Mouse (Mus musculus) 416B (cell line): ENCODE measurements at regions not wholly inside any gene's neighbourhood (a gene's known extent, or its start where the extent isn't known, plus 50 kb on each side); places are given as distances from the start of the nearest gene placed in this dataset.

Experiments
- DNase-seq: peaks from one replicate; pipeline ENCODE4 v3.0.0; 2011; ENCODE audit warnings: low read depth

GRCm38 (mm10) chr5:118424764-118425568 lies 135.5 kb upstream of the Med13l start:
- DNase-seq, result no peak

GRCm38 (mm10) chr5:118426673-118427072 lies 133.8 kb upstream of the Med13l start:
- DNase-seq, result no peak

GRCm38 (mm10) chr5:118428323-118429095 lies 132.0 kb upstream of the Med13l start:
- no peak for DNase-seq

- no peak for DNase-seq
Measured at GRCm38 (mm10) chr5:118433599-118433998, 126.9 kb upstream of the Med13l start.

GRCm38 (mm10) chr5:118434718-118435555 lies 125.5 kb upstream of the Med13l start:
- peak; percentile 17 for DNase-seq

DNA sequence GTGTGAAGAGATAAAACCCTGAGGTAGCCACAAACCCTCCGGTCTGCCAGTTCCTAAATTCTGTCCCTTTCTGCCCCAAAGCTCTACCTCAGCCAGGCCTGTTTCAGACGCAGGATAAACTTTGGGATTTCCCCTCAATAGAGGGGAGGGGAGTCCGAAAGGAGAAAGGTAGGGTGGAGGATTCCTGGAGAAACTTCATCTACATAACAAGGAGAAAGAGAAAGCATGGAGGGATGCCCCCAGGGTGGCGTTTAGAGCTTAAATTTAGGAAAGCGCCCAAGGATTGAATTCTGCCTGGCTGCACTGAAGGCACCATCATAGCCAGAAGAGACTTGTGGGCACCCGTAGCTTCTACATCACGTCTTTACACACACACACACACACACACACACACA lies 124.9 kb upstream of the Med13l start:
- DNase-seq, result no peak

DNA sequence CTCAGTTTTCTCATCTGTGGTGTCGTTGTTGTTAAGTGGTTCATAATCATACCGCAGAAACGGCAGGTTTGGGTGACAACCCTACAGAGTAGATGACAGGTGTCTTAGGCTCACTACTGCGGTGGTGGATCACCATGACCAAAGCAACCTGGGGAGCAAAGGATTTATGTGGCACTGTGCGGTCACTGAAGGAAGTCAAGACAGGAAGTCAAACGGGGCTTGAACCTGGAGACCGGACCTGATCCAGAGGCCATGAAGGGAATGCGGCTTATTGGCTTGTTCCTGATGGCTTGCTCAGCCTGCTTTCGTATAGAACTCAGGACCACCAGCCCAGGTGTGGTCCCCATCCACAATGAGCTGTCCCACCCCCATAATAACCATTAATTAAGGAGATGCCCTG lies 124.4 kb upstream of the Med13l start:
- no peak for DNase-seq

DNA sequence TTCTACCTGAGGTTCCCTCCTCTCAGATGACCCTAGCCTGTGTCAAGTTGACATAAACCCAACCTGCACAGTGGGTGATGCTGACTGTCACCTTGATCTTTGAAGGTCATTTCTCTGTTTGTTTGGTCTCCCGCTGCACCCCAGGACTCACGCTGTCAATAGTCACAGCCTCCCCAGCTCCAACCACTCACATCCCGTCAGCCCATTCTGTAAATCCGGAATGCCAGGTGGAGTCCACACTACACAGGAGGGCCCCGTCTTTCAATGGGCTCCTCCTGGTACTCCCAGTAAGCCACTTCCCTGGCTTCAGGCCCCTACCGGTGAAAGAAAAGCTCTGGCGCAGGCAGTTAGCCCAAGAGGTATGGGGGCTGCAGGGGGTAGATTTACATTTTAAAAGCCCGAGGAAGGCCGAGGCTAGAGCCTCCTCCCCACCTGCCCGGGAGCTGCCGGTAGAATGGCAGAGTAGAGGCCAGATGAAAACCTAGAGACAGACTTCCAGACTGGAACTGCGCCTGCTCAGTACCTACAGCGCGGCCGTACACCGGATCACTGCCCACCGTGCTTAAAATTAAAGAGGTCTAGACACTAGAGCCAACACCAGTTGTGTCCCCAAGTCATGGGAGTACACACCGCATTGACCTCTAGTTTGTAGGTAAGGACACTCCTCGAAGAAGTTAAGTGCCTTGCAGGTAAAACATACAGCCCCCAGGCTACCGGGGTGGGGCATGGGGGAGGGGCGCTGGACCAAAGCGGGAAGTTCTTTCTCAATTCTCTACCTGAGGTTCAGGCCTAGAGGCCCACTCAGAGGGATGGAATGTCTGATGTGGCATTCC lies 123.8 kb upstream of the Med13l start:
- no peak for DNase-seq

GRCm38 (mm10) chr5:118437307-118437610 lies 123.2 kb upstream of the Med13l start:
- DNase-seq, result no peak

DNA sequence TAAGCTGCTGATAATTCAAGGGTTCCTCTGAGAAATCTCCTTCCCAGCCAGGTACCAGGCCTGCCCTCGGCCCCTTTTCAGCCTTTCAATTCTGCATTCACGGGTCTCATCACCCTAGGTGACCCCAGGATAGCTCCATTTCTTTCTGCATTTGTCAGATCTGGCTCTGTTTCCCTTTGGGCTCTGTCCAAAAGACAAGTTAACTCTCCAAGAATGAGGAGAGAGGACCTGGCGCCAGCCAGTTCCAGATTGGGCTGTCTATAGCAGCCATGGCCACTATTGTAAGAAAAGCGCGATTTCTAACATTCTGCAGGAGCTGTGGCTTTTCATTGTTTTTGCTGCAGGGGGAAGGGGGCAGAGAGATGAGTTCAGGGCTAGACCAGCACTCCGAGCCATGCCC lies 122.5 kb upstream of the Med13l start:
- DNase-seq, result no peak

DNA sequence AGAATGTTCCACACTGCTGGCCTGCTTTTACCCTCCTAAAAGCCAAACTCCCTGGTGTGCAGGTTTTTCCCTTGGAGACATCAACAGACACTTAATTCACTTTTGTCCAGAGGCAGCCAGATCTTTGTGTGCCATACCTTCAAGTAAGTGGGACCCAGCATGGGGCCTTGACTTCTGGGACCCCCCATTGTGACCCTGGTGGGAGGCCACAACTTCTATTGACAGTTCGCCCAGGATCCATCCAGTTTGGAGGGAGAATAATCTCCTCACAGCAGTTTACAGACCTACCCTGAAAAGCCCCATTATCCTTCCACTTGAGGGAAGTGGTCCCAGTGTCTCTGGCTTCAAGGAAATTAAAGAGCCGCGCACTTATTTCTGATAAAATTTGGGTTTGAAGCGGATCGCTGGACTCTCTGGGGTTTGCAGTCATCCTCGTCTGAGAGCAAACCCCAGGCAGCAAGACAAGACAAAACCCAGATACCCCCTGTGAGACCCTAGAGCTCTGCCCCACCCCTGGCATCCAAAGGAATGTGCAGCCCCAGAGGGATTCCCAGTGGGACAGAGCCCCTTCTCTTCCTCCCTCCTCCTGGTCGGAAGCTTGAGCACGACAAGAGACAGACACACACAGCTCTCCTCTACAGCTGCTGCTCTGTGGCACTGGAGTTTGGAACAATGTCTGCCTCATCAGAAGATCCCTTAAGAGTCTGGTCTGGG lies 115.8 kb upstream of the Med13l start:
- DNase-seq, result no peak

DNA sequence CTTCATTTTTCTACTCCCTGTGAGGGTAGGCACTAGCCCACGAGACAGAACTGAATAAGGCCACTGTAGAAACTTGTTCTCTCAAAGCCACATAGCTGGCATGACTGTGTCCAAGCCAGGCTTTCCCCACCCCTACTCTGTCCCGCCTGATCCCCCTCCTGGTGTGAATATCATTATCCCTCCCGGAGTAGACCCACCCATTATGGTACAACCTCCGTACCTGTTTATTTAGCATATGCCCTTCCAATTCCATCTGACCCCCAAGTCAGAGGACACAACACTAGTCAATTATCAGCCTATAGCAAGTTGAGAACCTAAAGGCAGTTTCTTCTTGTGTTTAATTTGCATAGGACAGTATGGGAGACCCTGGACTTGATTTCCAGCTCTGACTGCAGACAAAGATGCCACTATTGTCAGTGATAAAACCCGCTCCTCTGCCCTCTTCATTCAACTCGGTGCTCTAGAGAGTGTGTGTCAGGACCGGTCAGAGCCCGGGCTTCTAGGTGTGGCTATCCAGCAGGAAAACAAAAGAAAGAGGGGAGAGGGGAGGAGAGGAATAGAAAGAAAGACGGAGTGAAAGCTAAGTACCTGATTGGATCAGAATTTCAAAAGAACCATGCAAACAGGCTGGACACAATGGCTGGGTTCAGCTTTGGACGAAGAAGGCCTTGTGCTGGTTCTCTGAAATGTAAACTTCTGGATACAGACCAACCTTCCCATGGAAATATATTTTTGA lies 115.1 kb upstream of the Med13l start:
- DNase-seq, result no peak

DNA sequence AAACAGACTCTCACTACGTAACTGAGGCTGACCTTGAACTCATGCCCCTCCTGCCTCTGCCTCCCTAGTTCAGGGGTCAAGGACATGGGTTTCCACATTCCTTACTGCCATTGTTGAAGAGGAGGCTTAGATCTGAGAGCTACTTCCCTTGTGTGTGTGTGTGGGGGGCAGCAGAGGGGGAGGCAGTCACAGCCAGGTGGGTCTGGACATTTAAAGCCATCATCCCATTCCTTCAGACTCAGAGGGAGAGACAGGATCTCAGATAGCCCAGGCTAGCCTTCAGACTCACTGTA lies 114.5 kb upstream of the Med13l start:
- no peak for DNase-seq

GRCm38 (mm10) chr5:118446878-118447277 lies 113.6 kb upstream of the Med13l start:
- no peak for DNase-seq

GRCm38 (mm10) chr5:118447366-118447765 lies 113.1 kb upstream of the Med13l start:
- DNase-seq, result no peak

GRCm38 (mm10) chr5:118448884-118449515 lies 111.5 kb upstream of the Med13l start:
- DNase-seq, result peak; percentile 58

DNA sequence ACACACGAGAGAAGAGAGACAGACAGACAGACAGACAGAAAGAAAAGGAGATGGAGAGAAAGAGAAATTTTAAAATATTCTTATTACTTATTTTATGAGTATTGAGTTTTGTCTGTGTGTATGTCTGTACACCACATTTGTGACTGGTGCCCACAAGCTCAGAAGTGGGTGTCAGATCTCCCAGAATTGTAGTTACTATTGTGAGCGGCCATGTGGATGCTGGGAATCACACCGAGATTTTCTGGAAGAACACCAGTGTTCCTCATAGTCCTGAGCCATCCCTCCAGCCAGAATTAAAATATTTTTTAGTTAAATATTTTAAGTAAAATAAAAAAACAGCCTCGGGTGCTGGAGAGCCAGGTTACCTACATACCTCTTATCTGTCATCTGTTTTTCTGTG lies 110.6 kb upstream of the Med13l start:
- DNase-seq, result no peak

DNA sequence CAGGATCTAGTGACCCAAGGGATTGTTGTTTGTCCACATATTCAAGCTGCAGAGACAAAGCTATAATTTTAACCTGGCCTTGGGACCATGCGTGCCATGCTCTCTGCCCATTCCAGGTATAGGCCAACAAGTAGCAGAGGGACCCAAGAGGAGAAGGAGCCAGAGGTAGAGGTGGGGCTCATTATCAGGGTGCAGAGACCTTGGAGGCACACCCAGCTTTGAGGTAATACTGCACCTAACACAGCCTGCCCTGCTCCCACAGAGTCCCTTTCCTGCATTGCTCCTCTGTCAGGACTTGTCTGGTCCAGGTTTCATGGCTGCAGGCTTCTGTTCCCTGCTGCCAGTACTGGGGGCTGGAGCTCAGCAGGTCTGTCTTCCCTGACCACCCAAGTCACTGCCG lies 108.4 kb upstream of the Med13l start:
- no peak for DNase-seq

GRCm38 (mm10) chr5:118454096-118454495 lies 106.4 kb upstream of the Med13l start:
- DNase-seq, result no peak

DNA sequence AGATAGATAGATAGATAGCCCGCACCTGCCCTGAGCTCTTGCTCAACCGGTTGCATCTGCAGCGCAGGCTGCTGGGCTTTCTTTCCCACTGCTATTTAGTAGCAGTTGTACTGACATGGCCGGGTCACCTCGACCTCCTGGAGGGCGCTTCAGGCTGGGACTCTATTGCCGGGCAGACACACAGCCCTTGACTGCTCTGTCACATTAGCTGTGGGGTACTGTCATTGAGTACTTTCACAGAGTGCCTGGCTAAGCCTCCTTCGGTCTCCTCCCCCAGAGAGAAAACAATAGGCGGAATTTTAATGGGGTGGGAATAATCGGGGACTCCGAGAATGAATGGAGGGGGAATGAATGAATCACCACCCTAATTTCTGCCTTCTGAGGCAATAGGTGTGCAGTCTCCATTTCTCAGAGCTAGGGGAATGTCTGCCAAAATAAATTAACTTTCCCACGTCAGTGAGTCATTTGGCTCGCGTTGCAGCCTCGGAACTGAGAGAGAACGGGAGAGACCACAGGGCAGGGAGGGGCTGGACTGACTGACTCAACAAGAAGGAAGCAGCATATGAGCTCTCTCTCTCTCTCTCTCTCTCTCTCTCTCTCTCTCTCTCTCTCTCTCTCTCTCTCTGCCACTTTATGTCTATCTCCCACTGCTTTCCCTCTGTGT lies 101.6 kb upstream of the Med13l start:
- DNase-seq, result peak; percentile 94
